Mouse (Mus musculus) C2C12 (cell line): ENCODE data around the gene Tnfsf12.

Source experiments
- CEBPB ChIP-seq: IDR thresholded peaks from one replicate; pipeline ENCODE4 v1.6.1; 2011; ENCODE audit warnings: low read depth, mild to moderate bottlenecking, control low read depth, moderate library complexity
- CTCF ChIP-seq: IDR thresholded peaks from one replicate; pipeline ENCODE4 v1.5.1; 2011; ENCODE audit not compliant: control insufficient read depth, insufficient read depth, insufficient read length
- MYOG ChIP-seq: IDR thresholded peaks from one replicate; pipeline ENCODE4 v1.6.1; 2011; ENCODE audit not compliant: control insufficient read depth, insufficient read length; ENCODE audit errors: extremely low read depth

GRCm38 (mm10) chr11:69663795-69664194 lies 31.9 kb downstream of the Tnfsf12 start:
- TF ChIP-seq CEBPB = no peak
- no peak for TF ChIP-seq MYOG
- no peak for TF ChIP-seq CTCF
